Mouse (Mus musculus): ENCODE results near the gene Olfr1361. TPM values are rescaled to one million over a fixed set of nuclear protein-coding genes. Genes with fewer than 3 reads are reported as not detected.

Gene Olfr1361
- polyA plus RNA-seq, 1 experiment from 2014 or later: not detected

Other genes starting within 250 kb of the Olfr1361 start
- 2.3 and 2.4 TPM in 2 replicates for gene Pgbd1, start 222.3 kb downstream of the Olfr1361 start, polyA plus RNA-seq (2015; fragmentation: Nextera tagmentation; extraction: Ambion mirVana)
- gene Zscan26, start 209.7 kb downstream of the Olfr1361 start, polyA plus RNA-seq (2015; fragmentation: Nextera tagmentation; extraction: Ambion mirVana): 27.1 and 30.3 TPM in 2 replicates
- 1.3 and 1.6 TPM in 2 replicates for gene Nkapl, start 194.9 kb downstream of the Olfr1361 start, polyA plus RNA-seq (2015; fragmentation: Nextera tagmentation; extraction: Ambion mirVana)
- gene Zkscan4, start 184.5 kb downstream of the Olfr1361 start, polyA plus RNA-seq (2015; fragmentation: Nextera tagmentation; extraction: Ambion mirVana): 2.8 and 3.4 TPM in 2 replicates
- not detected in 2 replicates for gene Gm10065, start 183.9 kb downstream of the Olfr1361 start, polyA plus RNA-seq (2015; fragmentation: Nextera tagmentation; extraction: Ambion mirVana)
- gene AK157302, start 168.2 kb downstream of the Olfr1361 start, polyA plus RNA-seq (2015; fragmentation: Nextera tagmentation; extraction: Ambion mirVana): 0.48 and 1.3 TPM in 2 replicates
- 6.7 and 20.9 TPM in 2 replicates for gene Gm11273, start 162.0 kb downstream of the Olfr1361 start, polyA plus RNA-seq (2015; fragmentation: Nextera tagmentation; extraction: Ambion mirVana)
- gene Zkscan8, start 132.3 kb downstream of the Olfr1361 start, polyA plus RNA-seq (2015; fragmentation: Nextera tagmentation; extraction: Ambion mirVana): 6.1 and 6.8 TPM in 2 replicates
- 0.14 and 0.18 TPM in 2 replicates for gene Olfr1366, start 120.6 kb downstream of the Olfr1361 start, polyA plus RNA-seq (2015; fragmentation: Nextera tagmentation; extraction: Ambion mirVana)
- 0.13 TPM in 1 of 2 replicates, not detected in the other for gene Olfr1535, start 103.5 kb downstream of the Olfr1361 start, polyA plus RNA-seq (2015; fragmentation: Nextera tagmentation; extraction: Ambion mirVana)
- not detected in 2 replicates for gene Olfr1364, start 81.6 kb downstream of the Olfr1361 start, polyA plus RNA-seq (2015; fragmentation: Nextera tagmentation; extraction: Ambion mirVana)
- gene Olfr1362, start 49.4 kb downstream of the Olfr1361 start, polyA plus RNA-seq (2015; fragmentation: Nextera tagmentation; extraction: Ambion mirVana): not detected in 2 replicates
- not detected in 2 replicates for gene Olfr11, start 20.9 kb downstream of the Olfr1361 start, polyA plus RNA-seq (2015; fragmentation: Nextera tagmentation; extraction: Ambion mirVana)
- not detected in 2 replicates for gene Olfr1360, start 14.0 kb upstream of the Olfr1361 start, polyA plus RNA-seq (2015; fragmentation: Nextera tagmentation; extraction: Ambion mirVana)
- not detected in 2 replicates for gene Olfr1359, start 34.7 kb upstream of the Olfr1361 start, polyA plus RNA-seq (2015; fragmentation: Nextera tagmentation; extraction: Ambion mirVana)
- gene Hist1h2bl, start 52.8 kb upstream of the Olfr1361 start, polyA plus RNA-seq (2015; fragmentation: Nextera tagmentation; extraction: Ambion mirVana): 1.5 and 3.8 TPM in 2 replicates
- gene Hist1h2ai, start 53.0 kb upstream of the Olfr1361 start, polyA plus RNA-seq (2015; fragmentation: Nextera tagmentation; extraction: Ambion mirVana): 7.3 and 11.8 TPM in 2 replicates
- 4.6 and 5.6 TPM in 2 replicates for gene Hist1h3h, start 54.3 kb upstream of the Olfr1361 start, polyA plus RNA-seq (2015; fragmentation: Nextera tagmentation; extraction: Ambion mirVana)
- gene Hist1h2bm, start 58.7 kb upstream of the Olfr1361 start, polyA plus RNA-seq (2015; fragmentation: Nextera tagmentation; extraction: Ambion mirVana): 1.9 and 2.5 TPM in 2 replicates
- gene Hist1h4j, start 71.7 kb upstream of the Olfr1361 start, polyA plus RNA-seq (2015; fragmentation: Nextera tagmentation; extraction: Ambion mirVana): 1.7 and 2.3 TPM in 2 replicates
- gene Hist1h4k, start 87.1 kb upstream of the Olfr1361 start, polyA plus RNA-seq (2015; fragmentation: Nextera tagmentation; extraction: Ambion mirVana): 3.9 and 8.4 TPM in 2 replicates
- 18.1 and 21.5 TPM in 2 replicates for gene Hist1h2ak, start 90.4 kb upstream of the Olfr1361 start, polyA plus RNA-seq (2015; fragmentation: Nextera tagmentation; extraction: Ambion mirVana)
- gene Hist1h2bn, start 90.7 kb upstream of the Olfr1361 start, polyA plus RNA-seq (2015; fragmentation: Nextera tagmentation; extraction: Ambion mirVana): 1.3 and 2.9 TPM in 2 replicates
- gene Hist1h1b, start 117.2 kb upstream of the Olfr1361 start, polyA plus RNA-seq (2015; fragmentation: Nextera tagmentation; extraction: Ambion mirVana): 9.6 and 10.6 TPM in 2 replicates
- gene Hist1h3i, start 120.0 kb upstream of the Olfr1361 start, polyA plus RNA-seq (2015; fragmentation: Nextera tagmentation; extraction: Ambion mirVana): 59.9 and 94.5 TPM in 2 replicates
- gene Hist1h2an, start 123.8 kb upstream of the Olfr1361 start, polyA plus RNA-seq (2015; fragmentation: Nextera tagmentation; extraction: Ambion mirVana): 1.9 and 2.6 TPM in 2 replicates
- 0.77 and 1.4 TPM in 2 replicates for gene Hist1h2bp, start 124.1 kb upstream of the Olfr1361 start, polyA plus RNA-seq (2015; fragmentation: Nextera tagmentation; extraction: Ambion mirVana)
- 9.1 and 14.2 TPM in 2 replicates for gene Hist1h2bq, start 146.8 kb upstream of the Olfr1361 start, polyA plus RNA-seq (2015; fragmentation: Nextera tagmentation; extraction: Ambion mirVana)
- gene Hist1h2ao, start 147.1 kb upstream of the Olfr1361 start, polyA plus RNA-seq (2015; fragmentation: Nextera tagmentation; extraction: Ambion mirVana): 1.5 TPM in 1 of 2 replicates, not detected in the other
- not detected in 2 replicates for gene Hist1h4m, start 148.4 kb upstream of the Olfr1361 start, polyA plus RNA-seq (2015; fragmentation: Nextera tagmentation; extraction: Ambion mirVana)
- gene Hist1h4n, start 168.8 kb upstream of the Olfr1361 start, polyA plus RNA-seq (2015; fragmentation: Nextera tagmentation; extraction: Ambion mirVana): 13.0 and 15.5 TPM in 2 replicates
- gene Hist1h2ap, start 170.1 kb upstream of the Olfr1361 start, polyA plus RNA-seq (2015; fragmentation: Nextera tagmentation; extraction: Ambion mirVana): 1,905 and 2,657 TPM in 2 replicates
- gene Hist1h2br, start 170.4 kb upstream of the Olfr1361 start, polyA plus RNA-seq (2015; fragmentation: Nextera tagmentation; extraction: Ambion mirVana): 11.8 and 18.5 TPM in 2 replicates